Mouse (Mus musculus): Measurements from ENCODE around the gene Vav3. TPM values are rescaled to one million over a fixed set of nuclear protein-coding genes. Genes with fewer than 3 reads are reported as not detected.

The Vav3 gene
- polyA plus RNA-seq, 2 experiments, result 10.8 to 33.0 TPM

DNA sequence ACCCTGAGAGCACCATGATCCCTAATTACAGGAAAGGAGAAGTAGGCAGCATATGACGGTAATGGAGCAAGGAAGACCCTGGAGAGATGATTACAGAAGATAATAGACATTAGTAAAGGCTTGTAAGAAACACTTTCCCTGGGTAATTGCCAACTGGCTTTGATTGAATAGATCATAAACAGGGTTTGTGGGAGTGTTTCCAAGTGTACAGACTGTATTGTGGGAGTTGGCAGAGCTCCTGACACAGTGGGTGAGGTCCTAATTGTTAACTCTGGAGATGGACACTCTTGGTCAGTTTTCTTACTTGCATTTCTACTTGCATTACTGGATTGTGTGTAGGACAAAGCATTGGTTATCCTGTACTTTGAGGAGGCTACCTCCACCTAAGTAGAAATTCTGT is 298.9 kb downstream of the Vav3 start:
- no peak overlapping the region for H3K27ac ChIP-seq (replicated peaks; ENCODE audit: low read depth, low read length)
- 66% methylated on average over 1 of the region's 1 CpGs for WGBS
- H3K9me3 ChIP-seq (ENCODE audit: control insufficient read depth, low read length), result no peaks in the 10 kb centered on the region
- DNase-seq (ENCODE audit: low spot score), result no peak
- no peak for ATAC-seq (ENCODE audit: low FRiP score, low read depth)
- H3K36me3 ChIP-seq (ENCODE audit: control insufficient read depth, insufficient read depth, low read length), result no peaks in the 10 kb centered on the region
- H3K4me1 ChIP-seq (ENCODE audit: control insufficient read depth, insufficient read depth, low read length), result no peaks in the 10 kb centered on the region
- H3K9ac ChIP-seq (ENCODE audit: low read depth, low read length, severe bottlenecking), result no peak overlapping the region
- TF ChIP-seq POLR2A (IDR thresholded peaks at IDR 0.05; ENCODE audit: borderline replicate concordance, extremely low read depth, insufficient read depth, insufficient read length), result no peak
- no peak overlapping the region for H3K4me2 ChIP-seq (replicated peaks; ENCODE audit: low read depth, low read length, severe bottlenecking)
- H3K4me3 ChIP-seq (replicated peaks; ENCODE audit: low read length), result no peak overlapping the region
- no peaks in the 10 kb centered on the region for H3K27me3 ChIP-seq (ENCODE audit: control insufficient read depth, insufficient read depth, low read length)

- no peaks in the 10 kb centered on the region for H3K36me3 ChIP-seq (ENCODE audit: control insufficient read depth, insufficient read depth, low read length)
- WGBS, result 92% methylated on average over 4 of the region's 4 CpGs
- no peak overlapping the region for H3K9ac ChIP-seq (ENCODE audit: low read depth, low read length, severe bottlenecking)
- no peaks in the 10 kb centered on the region for H3K4me1 ChIP-seq (ENCODE audit: control insufficient read depth, insufficient read depth, low read length)
- no peak overlapping the region for H3K4me2 ChIP-seq (replicated peaks; ENCODE audit: low read depth, low read length, severe bottlenecking)
- H3K9me3 ChIP-seq (ENCODE audit: control insufficient read depth, low read length), result no peaks in the 10 kb centered on the region
- no peak overlapping the region for H3K27ac ChIP-seq (replicated peaks; ENCODE audit: low read depth, low read length)
- ATAC-seq (ENCODE audit: low FRiP score, low read depth), result no peak
- no peak overlapping the region for H3K4me3 ChIP-seq (replicated peaks; ENCODE audit: low read length)
- DNase-seq (ENCODE audit: low spot score), result no peak
- H3K27me3 ChIP-seq (ENCODE audit: control insufficient read depth, insufficient read depth, low read length), result no peaks in the 10 kb centered on the region
- no peak for TF ChIP-seq POLR2A (IDR thresholded peaks at IDR 0.05; ENCODE audit: borderline replicate concordance, extremely low read depth, insufficient read depth, insufficient read length)
Measured at GRCm38 (mm10) chr3:109640796-109641195, 300.3 kb downstream of the Vav3 start.

GRCm38 (mm10) chr3:109648242-109648641 is 307.8 kb downstream of the Vav3 start:
- H3K27me3 ChIP-seq (ENCODE audit: control insufficient read depth, insufficient read depth, low read length), result no peaks in the 10 kb centered on the region
- H3K9me3 ChIP-seq (ENCODE audit: control insufficient read depth, low read length), result no peaks in the 10 kb centered on the region
- 84% methylated on average over 2 of the region's 2 CpGs for WGBS
- no peak for TF ChIP-seq POLR2A (IDR thresholded peaks at IDR 0.05; ENCODE audit: borderline replicate concordance, extremely low read depth, insufficient read depth, insufficient read length)
- DNase-seq (ENCODE audit: low spot score), result no peak
- H3K36me3 ChIP-seq (ENCODE audit: control insufficient read depth, insufficient read depth, low read length), result no peaks in the 10 kb centered on the region
- ATAC-seq (ENCODE audit: low FRiP score, low read depth), result no peak
- H3K4me1 ChIP-seq (ENCODE audit: control insufficient read depth, insufficient read depth, low read length), result no peaks in the 10 kb centered on the region
- H3K4me3 ChIP-seq (replicated peaks; ENCODE audit: low read length), result no peak overlapping the region
- H3K27ac ChIP-seq (replicated peaks; ENCODE audit: low read depth, low read length), result no peak overlapping the region
- H3K9ac ChIP-seq (ENCODE audit: low read depth, low read length, severe bottlenecking), result no peak overlapping the region
- H3K4me2 ChIP-seq (replicated peaks; ENCODE audit: low read depth, low read length, severe bottlenecking), result no peak overlapping the region

- ATAC-seq (ENCODE audit: low FRiP score, low read depth) (no peak), DNase-seq (ENCODE audit: low spot score) (no peak)
- Histone ChIP-seq H3K9ac (ENCODE audit: low read depth, low read length, severe bottlenecking) (no peak overlapping the region), H3K4me3 (replicated peaks; ENCODE audit: low read length) (no peak overlapping the region), H3K27me3 (ENCODE audit: control insufficient read depth, insufficient read depth, low read length) (no peaks in the 10 kb centered on the region), H3K4me1 (ENCODE audit: control insufficient read depth, insufficient read depth, low read length) (peaks cover 4% of the 10 kb centered on the region; the same call in 1 of the 2 replicates), H3K27ac (replicated peaks; ENCODE audit: low read depth, low read length) (no peak overlapping the region), H3K9me3 (ENCODE audit: control insufficient read depth, low read length) (no peaks in the 10 kb centered on the region), H3K36me3 (ENCODE audit: control insufficient read depth, insufficient read depth, low read length) (no peaks in the 10 kb centered on the region), H3K4me2 (replicated peaks; ENCODE audit: low read depth, low read length, severe bottlenecking) (no peak overlapping the region)
- WGBS, result 66% methylated on average over 3 of the region's 3 CpGs
- no peak for TF ChIP-seq POLR2A (IDR thresholded peaks at IDR 0.05; ENCODE audit: borderline replicate concordance, extremely low read depth, insufficient read depth, insufficient read length)
Measured at GRCm38 (mm10) chr3:109651479-109651878, 311.0 kb downstream of the Vav3 start.

DNA sequence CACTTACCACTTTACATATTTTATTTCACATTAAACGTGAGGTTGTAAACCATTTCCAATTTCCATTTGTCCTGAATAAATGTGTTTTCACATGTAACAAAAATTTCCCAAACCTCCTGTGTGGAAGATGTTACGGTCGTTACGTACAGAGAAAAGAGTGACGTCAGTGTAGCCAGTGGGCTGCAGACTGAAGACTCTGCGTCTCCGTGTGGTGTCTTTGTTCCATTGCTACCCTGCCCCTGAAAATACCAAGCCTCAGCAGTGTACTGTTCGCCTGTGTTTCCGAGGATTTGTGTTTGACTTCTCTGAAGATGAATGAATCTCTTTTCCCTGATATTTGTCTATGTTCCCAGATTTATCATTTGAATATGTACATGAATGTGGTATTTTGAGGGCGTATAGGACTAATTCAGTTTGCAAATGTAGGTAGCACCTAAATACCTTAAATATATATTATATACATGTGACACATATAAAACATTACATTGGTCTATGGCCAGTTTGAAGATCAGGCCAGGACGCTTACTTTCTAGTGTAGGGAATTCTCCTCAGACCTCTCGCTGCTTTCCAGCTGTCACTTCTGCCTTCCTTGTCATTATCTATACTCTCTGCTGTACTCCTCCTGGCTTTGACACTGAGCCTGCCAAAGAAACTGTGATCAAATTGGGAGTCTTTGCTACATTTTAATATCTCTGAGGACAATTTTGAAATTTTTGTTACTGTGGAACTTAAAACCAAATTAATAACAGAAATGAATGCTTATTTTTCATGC is 312.6 kb downstream of the Vav3 start:
- Histone ChIP-seq H3K27ac (replicated peaks; ENCODE audit: low read depth, low read length) (no peak overlapping the region), H3K9me3 (ENCODE audit: control insufficient read depth, low read length) (no peaks in the 10 kb centered on the region), H3K9ac (ENCODE audit: low read depth, low read length, severe bottlenecking) (no peak overlapping the region), H3K4me2 (replicated peaks; ENCODE audit: low read depth, low read length, severe bottlenecking) (no peak overlapping the region), H3K36me3 (ENCODE audit: control insufficient read depth, insufficient read depth, low read length) (no peaks in the 10 kb centered on the region), H3K27me3 (ENCODE audit: control insufficient read depth, insufficient read depth, low read length) (no peaks in the 10 kb centered on the region), H3K4me3 (replicated peaks; ENCODE audit: low read length) (no peak overlapping the region), H3K4me1 (ENCODE audit: control insufficient read depth, insufficient read depth, low read length) (peaks cover 4% of the 10 kb centered on the region; the same call in 1 of the 2 replicates)
- TF ChIP-seq POLR2A (IDR thresholded peaks at IDR 0.05; ENCODE audit: borderline replicate concordance, extremely low read depth, insufficient read depth, insufficient read length), result no peak
- 86% methylated on average over 12 of the region's 12 CpGs for WGBS
- DNase-seq (ENCODE audit: low spot score), result no peak
- ATAC-seq (ENCODE audit: low FRiP score, low read depth), result no peak

All from limb, embryonic 14.5 days (tissue).